Mouse (Mus musculus): Measurements from ENCODE around the gene Hivep1.

The Hivep1 gene

GRCm38 (mm10) chr13:42051961-42052695 lies at the start of gene Hivep1:
TSS of gene Hivep1 (plus strand) at chr13:42052021.
- peak; percentile 69 to 84 for DNase-seq

GRCm38 (mm10) chr13:42015484-42016045 lies 36.3 kb upstream of the Hivep1 start:
- no peak for DNase-seq

GRCm38 (mm10) chr13:42016218-42016617 lies 35.6 kb upstream of the Hivep1 start:
- DNase-seq, result no peak

- peak; percentile 6 to 32 for DNase-seq
Observed at GRCm38 (mm10) chr13:42018356-42018755, 33.5 kb upstream of the Hivep1 start.

GRCm38 (mm10) chr13:42041203-42041602 lies 10.6 kb upstream of the Hivep1 start:
- DNase-seq, result no peak

- no peak for DNase-seq
Observed at GRCm38 (mm10) chr13:42043431-42043830, 8.4 kb upstream of the Hivep1 start.

- peak; percentile 71 to 78 for DNase-seq
Observed at GRCm38 (mm10) chr13:42048991-42049773, 2.6 kb upstream of the Hivep1 start.

GRCm38 (mm10) chr13:42049774-42050125 lies 2.1 kb upstream of the Hivep1 start:
- DNase-seq, result no peak

GRCm38 (mm10) chr13:42050160-42050559 lies 1.7 kb upstream of the Hivep1 start:
- no peak for DNase-seq

- no peak for DNase-seq
Observed at GRCm38 (mm10) chr13:42050880-42051201, 980 bp upstream of the Hivep1 start.

- DNase-seq, result peak; percentile 99
Observed at GRCm38 (mm10) chr13:42051202-42051906, 467 bp upstream of the Hivep1 start.

GRCm38 (mm10) chr13:42052696-42053541 lies 1.1 kb downstream of the Hivep1 start:
- peak; percentile 69 to 78 for DNase-seq

GRCm38 (mm10) chr13:42053656-42054055 lies 1.8 kb downstream of the Hivep1 start:
- no peak for DNase-seq

GRCm38 (mm10) chr13:42054138-42054537 lies 2.3 kb downstream of the Hivep1 start:
- DNase-seq, result no peak

- no peak for DNase-seq
Observed at GRCm38 (mm10) chr13:42056712-42057332, 5.0 kb downstream of the Hivep1 start.

GRCm38 (mm10) chr13:42060846-42061630 lies 9.2 kb downstream of the Hivep1 start:
- peak; percentile 51 to 72 for DNase-seq

GRCm38 (mm10) chr13:42064257-42064656 lies 12.4 kb downstream of the Hivep1 start:
- no peak for DNase-seq

GRCm38 (mm10) chr13:42070236-42070635 lies 18.4 kb downstream of the Hivep1 start:
- DNase-seq, result no peak

- DNase-seq, result no peak
Observed at GRCm38 (mm10) chr13:42071011-42071410, 19.2 kb downstream of the Hivep1 start.

- DNase-seq, result no peak
Observed at GRCm38 (mm10) chr13:42073285-42073684, 21.5 kb downstream of the Hivep1 start.

GRCm38 (mm10) chr13:42075546-42075945 lies 23.7 kb downstream of the Hivep1 start:
- no peak for DNase-seq
